Mouse (Mus musculus): ENCODE results near the gene Kremen1. TPM values are rescaled to one million over a fixed set of nuclear protein-coding genes. Genes with fewer than 3 reads are reported as not detected.

The Kremen1 gene
- total and polyA plus RNA-seq, 2 experiments from 2014 or later: 28.5 to 90.2 TPM

DNA sequence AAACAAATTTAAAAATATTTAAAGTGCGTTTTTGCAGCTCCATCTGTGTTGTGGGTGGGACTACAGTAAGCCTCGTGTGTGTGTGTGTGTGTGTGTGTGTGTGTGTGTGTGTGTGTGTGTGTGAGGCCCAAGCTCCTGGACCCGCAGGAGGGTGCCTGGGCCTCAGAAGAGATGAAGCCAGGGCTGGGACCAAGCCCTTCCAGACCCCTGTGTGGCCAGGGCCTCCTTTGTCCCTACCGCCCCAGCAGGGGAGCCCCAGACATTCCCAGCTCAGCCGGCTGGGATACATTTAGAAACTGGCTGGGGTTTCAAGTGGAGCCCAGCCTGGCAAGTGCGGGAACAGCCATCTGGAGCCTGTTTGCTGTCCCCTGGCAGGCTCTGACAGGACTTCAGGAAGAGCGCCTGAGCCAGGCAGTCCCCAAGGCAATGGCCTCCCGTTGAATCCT lies 95.9 kb downstream of the Kremen1 start:
- Histone ChIP-seq H3K4me1 (ENCODE audit: control insufficient read depth, insufficient read depth) (peaks cover 13% of the 10 kb centered on the region), H3K9ac (replicated peaks; ENCODE audit: low read depth, low read length) (no peak overlapping the region), H3K27ac (ENCODE audit: low read depth) (peak overlapping the region; percentile 86), H3K27me3 (ENCODE audit: control insufficient read depth, insufficient read depth, low read length) (no peaks in the 10 kb centered on the region), H3K4me3 (ENCODE audit: low read depth, low read length) (no peak overlapping the region), H3K4me2 (ENCODE audit: low read depth, low read length) (no peak overlapping the region), H3K9me3 (replicated peaks; ENCODE audit: control insufficient read depth, low read length) (0 out of 2 replicates have a peak, but pooled peaks cover 5% of the 10 kb centered on the region), H3K36me3 (replicated peaks; ENCODE audit: control insufficient read depth, insufficient read depth, low read length) (no peaks in the 10 kb centered on the region)
- WGBS: 20% methylated on average over 8 of the region's 8 CpGs
- DNase-seq (ENCODE audit: low spot score) (peak; percentile 90), ATAC-seq (ENCODE audit: insufficient read depth, low read depth) (peak; percentile 93)
- TF ChIP-seq EP300 (IDR thresholded peaks at IDR 0.05; ENCODE audit: low read depth): peak; percentile 80
- TF ChIP-seq CTCF (IDR thresholded peaks at IDR 0.05; ENCODE audit: low read depth): no peak

DNA sequence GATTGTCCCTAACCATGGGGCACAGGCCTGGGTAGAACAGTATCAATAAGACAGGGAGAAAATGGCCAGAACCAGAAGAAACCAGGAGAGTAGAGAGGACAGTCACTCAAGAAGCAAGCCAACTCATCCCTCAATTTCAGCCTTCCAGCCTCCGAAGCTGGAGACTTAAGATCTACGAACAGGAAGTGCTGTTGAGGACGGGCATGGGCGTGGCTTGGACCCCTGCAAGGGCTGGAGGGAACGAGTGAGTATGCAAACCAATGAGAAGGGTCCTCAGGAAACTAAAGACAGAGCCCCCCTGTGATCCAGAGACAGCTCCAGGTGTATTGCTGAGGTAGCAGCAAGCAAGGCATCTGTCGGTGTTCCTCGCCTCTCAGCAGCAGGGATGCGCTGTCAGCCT lies 97.0 kb downstream of the Kremen1 start:
- ATAC-seq (ENCODE audit: insufficient read depth, low read depth): no peak
- H3K27me3 ChIP-seq (ENCODE audit: control insufficient read depth, insufficient read depth, low read length): no peaks in the 10 kb centered on the region
- 60% methylated on average over 8 of the region's 8 CpGs for WGBS
- no peak overlapping the region for H3K4me2 ChIP-seq (ENCODE audit: low read depth, low read length)
- H3K9me3 ChIP-seq (replicated peaks; ENCODE audit: control insufficient read depth, low read length): 0 out of 2 replicates have a peak, but pooled peaks cover 5% of the 10 kb centered on the region
- H3K27ac ChIP-seq (ENCODE audit: low read depth): no peak overlapping the region; the same call in 1 of the 2 replicates
- H3K9ac ChIP-seq (replicated peaks; ENCODE audit: low read depth, low read length): no peak overlapping the region
- DNase-seq (ENCODE audit: low spot score): no peak
- no peak overlapping the region for H3K4me3 ChIP-seq (ENCODE audit: low read depth, low read length)
- H3K36me3 ChIP-seq (replicated peaks; ENCODE audit: control insufficient read depth, insufficient read depth, low read length): no peaks in the 10 kb centered on the region
- peaks cover 13% of the 10 kb centered on the region for H3K4me1 ChIP-seq (ENCODE audit: control insufficient read depth, insufficient read depth)
- TF ChIP-seq EP300 (IDR thresholded peaks at IDR 0.05; ENCODE audit: low read depth): no peak

DNA sequence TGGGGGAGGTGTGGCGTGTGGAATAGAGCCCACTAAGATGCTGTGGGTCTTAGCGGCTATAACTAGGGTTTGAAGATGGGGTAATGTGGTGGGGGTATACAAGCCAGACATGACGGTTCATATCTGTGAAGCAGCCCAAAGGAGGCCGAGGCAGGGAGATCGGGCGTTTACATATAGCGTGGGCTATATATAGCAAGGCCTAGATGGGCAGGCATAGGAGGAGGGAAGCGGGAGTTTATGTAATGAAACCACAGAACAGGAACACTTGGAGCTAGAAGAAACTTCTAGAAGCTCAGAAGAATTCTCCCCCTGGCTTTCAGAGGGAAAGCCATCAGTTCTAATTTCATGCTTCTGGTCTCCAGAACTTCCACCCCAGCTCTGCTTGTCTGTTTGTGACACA lies 97.9 kb downstream of the Kremen1 start:
- ATAC-seq (ENCODE audit: insufficient read depth, low read depth) (no peak), DNase-seq (ENCODE audit: low spot score) (no peak)
- H3K4me1 ChIP-seq (ENCODE audit: control insufficient read depth, insufficient read depth): peaks cover 13% of the 10 kb centered on the region
- H3K27ac ChIP-seq (ENCODE audit: low read depth): no peak overlapping the region
- 78% methylated on average over 8 of the region's 8 CpGs for WGBS
- H3K9me3 ChIP-seq (replicated peaks; ENCODE audit: control insufficient read depth, low read length): 0 out of 2 replicates have a peak, but pooled peaks cover 5% of the 10 kb centered on the region
- H3K9ac ChIP-seq (replicated peaks; ENCODE audit: low read depth, low read length): no peak overlapping the region
- no peak overlapping the region for H3K4me3 ChIP-seq (ENCODE audit: low read depth, low read length)
- H3K4me2 ChIP-seq (ENCODE audit: low read depth, low read length): no peak overlapping the region
- H3K27me3 ChIP-seq (ENCODE audit: control insufficient read depth, insufficient read depth, low read length): no peaks in the 10 kb centered on the region
- no peaks in the 10 kb centered on the region for H3K36me3 ChIP-seq (replicated peaks; ENCODE audit: control insufficient read depth, insufficient read depth, low read length)
- TF ChIP-seq CTCF (IDR thresholded peaks at IDR 0.05; ENCODE audit: low read depth) (no peak), EP300 (IDR thresholded peaks at IDR 0.05; ENCODE audit: low read depth) (no peak)

DNA sequence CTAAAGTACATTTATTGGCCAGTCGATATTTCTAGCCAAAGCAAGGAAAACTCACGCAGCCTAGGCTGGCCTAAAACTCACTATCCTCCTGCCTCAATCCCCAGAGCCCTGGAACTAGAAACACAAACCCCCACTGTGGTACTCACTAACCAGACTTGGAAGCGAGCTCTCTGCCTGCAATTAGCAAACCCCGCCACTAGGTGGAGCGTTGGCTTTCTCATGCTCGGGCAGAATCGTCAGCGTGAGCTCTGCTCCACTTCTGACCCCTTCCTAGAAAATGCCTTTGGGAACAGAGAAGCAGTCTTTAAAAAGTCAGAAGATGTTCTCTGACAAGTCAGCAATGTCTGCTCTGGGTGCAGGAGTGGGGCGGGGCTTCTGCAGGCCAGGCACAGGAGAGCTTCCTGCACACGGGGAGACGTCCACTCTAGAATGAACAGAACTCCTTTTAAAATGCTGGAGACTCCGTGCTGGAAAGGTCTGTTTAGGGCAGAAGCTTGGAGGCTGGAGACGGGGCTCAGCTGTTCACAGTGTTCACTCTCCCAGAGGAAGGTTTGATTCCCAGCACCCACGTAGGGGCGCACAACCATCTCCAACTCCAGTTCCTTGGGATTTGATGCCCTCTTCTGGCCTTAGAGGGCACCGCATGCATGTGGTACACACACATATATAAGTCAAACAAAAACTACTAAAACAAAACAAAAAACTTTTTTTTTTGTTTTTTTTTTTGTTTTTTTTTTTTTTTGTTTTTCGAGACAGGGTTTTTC lies 100.5 kb downstream of the Kremen1 start:
- ATAC-seq (ENCODE audit: insufficient read depth, low read depth): no peak
- no peak for DNase-seq (ENCODE audit: low spot score)
- Histone ChIP-seq H3K27me3 (ENCODE audit: control insufficient read depth, insufficient read depth, low read length) (no peaks in the 10 kb centered on the region), H3K4me1 (ENCODE audit: control insufficient read depth, insufficient read depth) (peaks cover 7% of the 10 kb centered on the region; the same call in 1 of the 2 replicates), H3K27ac (ENCODE audit: low read depth) (no peak overlapping the region), H3K9me3 (replicated peaks; ENCODE audit: control insufficient read depth, low read length) (0 out of 2 replicates have a peak, but pooled peaks cover 5% of the 10 kb centered on the region), H3K36me3 (replicated peaks; ENCODE audit: control insufficient read depth, insufficient read depth, low read length) (no peaks in the 10 kb centered on the region), H3K4me3 (ENCODE audit: low read depth, low read length) (no peak overlapping the region), H3K9ac (replicated peaks; ENCODE audit: low read depth, low read length) (no peak overlapping the region), H3K4me2 (ENCODE audit: low read depth, low read length) (no peak overlapping the region)
- WGBS: 71% methylated on average over 17 of the region's 17 CpGs
- TF ChIP-seq EP300 (IDR thresholded peaks at IDR 0.05; ENCODE audit: low read depth): no peak
- peak; percentile 65 for TF ChIP-seq CTCF (IDR thresholded peaks at IDR 0.05; ENCODE audit: low read depth)

DNA sequence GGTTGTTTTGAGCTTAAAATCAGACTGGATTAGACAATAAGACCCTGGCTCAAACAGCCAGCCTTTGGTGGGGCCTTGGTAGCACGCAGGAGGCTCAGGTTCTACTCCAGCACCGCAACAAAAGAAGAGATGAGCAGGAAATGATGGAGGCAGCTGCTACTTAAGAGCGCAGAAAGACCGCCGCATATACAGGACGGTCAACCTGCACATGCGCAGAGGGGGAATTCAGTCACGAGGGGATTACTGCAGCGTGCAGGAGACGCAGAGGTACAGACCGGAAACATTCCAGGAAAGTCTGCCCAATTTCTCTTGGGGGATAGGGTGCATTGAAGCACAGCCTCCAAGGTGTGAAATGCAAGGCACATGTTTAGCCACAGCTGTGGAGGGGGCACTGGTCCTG lies 103.3 kb downstream of the Kremen1 start:
- no peak overlapping the region for H3K27ac ChIP-seq (ENCODE audit: low read depth)
- H3K9me3 ChIP-seq (replicated peaks; ENCODE audit: control insufficient read depth, low read length): 0 out of 2 replicates have a peak, but pooled peaks cover 5% of the 10 kb centered on the region
- no peak overlapping the region for H3K9ac ChIP-seq (replicated peaks; ENCODE audit: low read depth, low read length)
- no peaks in the 10 kb centered on the region for H3K4me1 ChIP-seq (ENCODE audit: control insufficient read depth, insufficient read depth)
- ATAC-seq (ENCODE audit: insufficient read depth, low read depth) (no peak), DNase-seq (ENCODE audit: low spot score) (no peak)
- H3K27me3 ChIP-seq (ENCODE audit: control insufficient read depth, insufficient read depth, low read length): no peaks in the 10 kb centered on the region
- no peak for TF ChIP-seq EP300 (IDR thresholded peaks at IDR 0.05; ENCODE audit: low read depth)
- no peak for TF ChIP-seq CTCF (IDR thresholded peaks at IDR 0.05; ENCODE audit: low read depth)
- H3K36me3 ChIP-seq (replicated peaks; ENCODE audit: control insufficient read depth, insufficient read depth, low read length): no peaks in the 10 kb centered on the region
- H3K4me3 ChIP-seq (ENCODE audit: low read depth, low read length): no peak overlapping the region
- 91% methylated on average over 11 of the region's 11 CpGs for WGBS
- no peak overlapping the region for H3K4me2 ChIP-seq (ENCODE audit: low read depth, low read length)

Data from heart, postnatal 0 days (tissue).